Mouse (Mus musculus): ENCODE data around the gene Mrpl46. TPM values are rescaled to one million over a fixed set of nuclear protein-coding genes. Genes with fewer than 3 reads are reported as not detected.

Mrpl46 gene
- polyA plus RNA-seq, 1 experiment from 2014 or later = 80.3 TPM

GRCm38 (mm10) chr7:78754458-78755000 is 28.8 kb downstream of the Mrpl46 start:
- DNase-seq (ENCODE audit: low spot score) (no peak), ATAC-seq (ENCODE audit: insufficient number of reproducible peaks, low FRiP score, low TSS enrichment, low read depth) (no peak)
- H3K4me2 ChIP-seq (ENCODE audit: low read depth, severe bottlenecking) = no peak overlapping the region
- no peaks in the 10 kb centered on the region for H3K4me1 ChIP-seq (ENCODE audit: control insufficient read depth, insufficient read depth, low read length)
- H3K9me3 ChIP-seq (ENCODE audit: control insufficient read depth, low read length) = no peaks in the 10 kb centered on the region
- no peaks in the 10 kb centered on the region for H3K27me3 ChIP-seq (ENCODE audit: control insufficient read depth, insufficient read depth, low read length)
- H3K27ac ChIP-seq (replicated peaks; ENCODE audit: low read depth, low read length) = no peak overlapping the region
- H3K9ac ChIP-seq (ENCODE audit: low read length) = no peak overlapping the region
- H3K4me3 ChIP-seq (ENCODE audit: low read depth, low read length) = no peak overlapping the region
- 61% methylated on average over 8 of the region's 8 CpGs for WGBS
- no peaks in the 10 kb centered on the region for H3K36me3 ChIP-seq (ENCODE audit: control insufficient read depth, insufficient read depth, low read length)

GRCm38 (mm10) chr7:78753752-78754457 is 29.4 kb downstream of the Mrpl46 start:
- Histone ChIP-seq H3K36me3 (ENCODE audit: control insufficient read depth, insufficient read depth, low read length) (no peaks in the 10 kb centered on the region), H3K9ac (ENCODE audit: low read length) (no peak overlapping the region), H3K9me3 (ENCODE audit: control insufficient read depth, low read length) (no peaks in the 10 kb centered on the region), H3K27ac (replicated peaks; ENCODE audit: low read depth, low read length) (no peak overlapping the region), H3K4me3 (ENCODE audit: low read depth, low read length) (no peak overlapping the region), H3K4me2 (ENCODE audit: low read depth, severe bottlenecking) (no peak overlapping the region), H3K4me1 (ENCODE audit: control insufficient read depth, insufficient read depth, low read length) (no peaks in the 10 kb centered on the region), H3K27me3 (ENCODE audit: control insufficient read depth, insufficient read depth, low read length) (no peaks in the 10 kb centered on the region)
- ATAC-seq (ENCODE audit: insufficient number of reproducible peaks, low FRiP score, low TSS enrichment, low read depth) (no peak), DNase-seq (ENCODE audit: low spot score) (no peak)
- WGBS = 84% methylated on average over 7 of the region's 7 CpGs

GRCm38 (mm10) chr7:78752961-78753360 is 30.4 kb downstream of the Mrpl46 start:
- H3K27me3 ChIP-seq (ENCODE audit: control insufficient read depth, insufficient read depth, low read length) = no peaks in the 10 kb centered on the region
- no peaks in the 10 kb centered on the region for H3K9me3 ChIP-seq (ENCODE audit: control insufficient read depth, low read length)
- no peak overlapping the region for H3K4me3 ChIP-seq (ENCODE audit: low read depth, low read length)
- no peak overlapping the region for H3K27ac ChIP-seq (replicated peaks; ENCODE audit: low read depth, low read length)
- no peak overlapping the region for H3K9ac ChIP-seq (ENCODE audit: low read length)
- ATAC-seq (ENCODE audit: insufficient number of reproducible peaks, low FRiP score, low TSS enrichment, low read depth) (no peak), DNase-seq (ENCODE audit: low spot score) (no peak)
- H3K4me2 ChIP-seq (ENCODE audit: low read depth, severe bottlenecking) = no peak overlapping the region
- WGBS = 89% methylated on average over 4 of the region's 4 CpGs
- no peaks in the 10 kb centered on the region for H3K4me1 ChIP-seq (ENCODE audit: control insufficient read depth, insufficient read depth, low read length)
- H3K36me3 ChIP-seq (ENCODE audit: control insufficient read depth, insufficient read depth, low read length) = no peaks in the 10 kb centered on the region

- ATAC-seq (ENCODE audit: insufficient number of reproducible peaks, low FRiP score, low TSS enrichment, low read depth) (no peak), DNase-seq (ENCODE audit: low spot score) (no peak)
- Histone ChIP-seq H3K9ac (ENCODE audit: low read length) (no peak overlapping the region), H3K4me3 (ENCODE audit: low read depth, low read length) (no peak overlapping the region), H3K4me2 (ENCODE audit: low read depth, severe bottlenecking) (no peak overlapping the region), H3K36me3 (ENCODE audit: control insufficient read depth, insufficient read depth, low read length) (no peaks in the 10 kb centered on the region), H3K27ac (replicated peaks; ENCODE audit: low read depth, low read length) (no peak overlapping the region), H3K27me3 (ENCODE audit: control insufficient read depth, insufficient read depth, low read length) (no peaks in the 10 kb centered on the region), H3K9me3 (ENCODE audit: control insufficient read depth, low read length) (no peaks in the 10 kb centered on the region), H3K4me1 (ENCODE audit: control insufficient read depth, insufficient read depth, low read length) (no peaks in the 10 kb centered on the region)
- WGBS = 78% methylated on average over 5 of the region's 5 CpGs
Observed at GRCm38 (mm10) chr7:78743731-78744385, 39.5 kb downstream of the Mrpl46 start.

GRCm38 (mm10) chr7:78739351-78740000 is 43.9 kb downstream of the Mrpl46 start:
- H3K36me3 ChIP-seq (ENCODE audit: control insufficient read depth, insufficient read depth, low read length) = no peaks in the 10 kb centered on the region
- H3K27ac ChIP-seq (replicated peaks; ENCODE audit: low read depth, low read length) = no peak overlapping the region
- no peak for ATAC-seq (ENCODE audit: insufficient number of reproducible peaks, low FRiP score, low TSS enrichment, low read depth)
- no peak overlapping the region for H3K9ac ChIP-seq (ENCODE audit: low read length)
- WGBS = 83% methylated on average over 8 of the region's 8 CpGs
- H3K9me3 ChIP-seq (ENCODE audit: control insufficient read depth, low read length) = no peaks in the 10 kb centered on the region
- no peak for DNase-seq (ENCODE audit: low spot score)
- no peaks in the 10 kb centered on the region for H3K27me3 ChIP-seq (ENCODE audit: control insufficient read depth, insufficient read depth, low read length)
- H3K4me3 ChIP-seq (ENCODE audit: low read depth, low read length) = no peak overlapping the region
- no peaks in the 10 kb centered on the region for H3K4me1 ChIP-seq (ENCODE audit: control insufficient read depth, insufficient read depth, low read length)
- no peak overlapping the region for H3K4me2 ChIP-seq (ENCODE audit: low read depth, severe bottlenecking)

- ATAC-seq (ENCODE audit: insufficient number of reproducible peaks, low FRiP score, low TSS enrichment, low read depth) (no peak), DNase-seq (ENCODE audit: low spot score) (no peak)
- H3K9me3 ChIP-seq (ENCODE audit: control insufficient read depth, low read length) = no peaks in the 10 kb centered on the region
- H3K9ac ChIP-seq (ENCODE audit: low read length) = no peak within 1 kb of the TSS
- H3K27ac ChIP-seq (replicated peaks; ENCODE audit: low read depth, low read length) = no peak within 1 kb of the TSS
- no peaks in the 10 kb centered on the region for H3K27me3 ChIP-seq (ENCODE audit: control insufficient read depth, insufficient read depth, low read length)
- no peak within 1 kb of the TSS for H3K4me3 ChIP-seq (ENCODE audit: low read depth, low read length)
- WGBS = 81% methylated on average over 5 of the region's 5 CpGs
- no peaks in the 10 kb centered on the region for H3K36me3 ChIP-seq (ENCODE audit: control insufficient read depth, insufficient read depth, low read length)
- no peaks in the 10 kb centered on the region for H3K4me1 ChIP-seq (ENCODE audit: control insufficient read depth, insufficient read depth, low read length)
- no peak within 1 kb of the TSS for H3K4me2 ChIP-seq (ENCODE audit: low read depth, severe bottlenecking)
Observed at GRCm38 (mm10) chr7:78737614-78738210, 45.6 kb downstream of the Mrpl46 start, which contains the start of gene Ntrk3. Gene Ntrk3 (minus strand): TSS chr7:78738012.

GRCm38 (mm10) chr7:78737196-78737595 is 46.1 kb downstream of the Mrpl46 start:
- Histone ChIP-seq H3K4me2 (ENCODE audit: low read depth, severe bottlenecking) (no peak overlapping the region), H3K36me3 (ENCODE audit: control insufficient read depth, insufficient read depth, low read length) (no peaks in the 10 kb centered on the region), H3K9ac (ENCODE audit: low read length) (no peak overlapping the region), H3K4me3 (ENCODE audit: low read depth, low read length) (no peak overlapping the region), H3K4me1 (ENCODE audit: control insufficient read depth, insufficient read depth, low read length) (no peaks in the 10 kb centered on the region), H3K27me3 (ENCODE audit: control insufficient read depth, insufficient read depth, low read length) (no peaks in the 10 kb centered on the region), H3K27ac (replicated peaks; ENCODE audit: low read depth, low read length) (no peak overlapping the region), H3K9me3 (ENCODE audit: control insufficient read depth, low read length) (no peaks in the 10 kb centered on the region)
- 93% methylated on average over 6 of the region's 6 CpGs for WGBS
- DNase-seq (ENCODE audit: low spot score) (no peak), ATAC-seq (ENCODE audit: insufficient number of reproducible peaks, low FRiP score, low TSS enrichment, low read depth) (no peak)

- Histone ChIP-seq H3K9ac (ENCODE audit: low read length) (no peak overlapping the region), H3K36me3 (ENCODE audit: control insufficient read depth, insufficient read depth, low read length) (no peaks in the 10 kb centered on the region), H3K4me1 (ENCODE audit: control insufficient read depth, insufficient read depth, low read length) (no peaks in the 10 kb centered on the region), H3K27ac (replicated peaks; ENCODE audit: low read depth, low read length) (no peak overlapping the region), H3K4me3 (ENCODE audit: low read depth, low read length) (no peak overlapping the region), H3K4me2 (ENCODE audit: low read depth, severe bottlenecking) (no peak overlapping the region), H3K9me3 (ENCODE audit: control insufficient read depth, low read length) (no peaks in the 10 kb centered on the region), H3K27me3 (ENCODE audit: control insufficient read depth, insufficient read depth, low read length) (no peaks in the 10 kb centered on the region)
- DNase-seq (ENCODE audit: low spot score) (no peak), ATAC-seq (ENCODE audit: insufficient number of reproducible peaks, low FRiP score, low TSS enrichment, low read depth) (no peak)
- WGBS = 83% methylated on average over 8 of the region's 8 CpGs
Observed at GRCm38 (mm10) chr7:78731391-78731790, 51.9 kb downstream of the Mrpl46 start.

Measured in limb, embryonic 11.5 days (tissue).